Mouse (Mus musculus): Measurements from ENCODE around the gene Mrpl38. TPM values are rescaled to one million over a fixed set of nuclear protein-coding genes. Genes with fewer than 3 reads are reported as not detected.

The Mrpl38 gene
- total RNA-seq (2022), result 100 to 1,000 TPM in 3 of 4 experiments, 10 to 100 TPM in 1; 97.5 to 112 (median 107) TPM

DNA sequence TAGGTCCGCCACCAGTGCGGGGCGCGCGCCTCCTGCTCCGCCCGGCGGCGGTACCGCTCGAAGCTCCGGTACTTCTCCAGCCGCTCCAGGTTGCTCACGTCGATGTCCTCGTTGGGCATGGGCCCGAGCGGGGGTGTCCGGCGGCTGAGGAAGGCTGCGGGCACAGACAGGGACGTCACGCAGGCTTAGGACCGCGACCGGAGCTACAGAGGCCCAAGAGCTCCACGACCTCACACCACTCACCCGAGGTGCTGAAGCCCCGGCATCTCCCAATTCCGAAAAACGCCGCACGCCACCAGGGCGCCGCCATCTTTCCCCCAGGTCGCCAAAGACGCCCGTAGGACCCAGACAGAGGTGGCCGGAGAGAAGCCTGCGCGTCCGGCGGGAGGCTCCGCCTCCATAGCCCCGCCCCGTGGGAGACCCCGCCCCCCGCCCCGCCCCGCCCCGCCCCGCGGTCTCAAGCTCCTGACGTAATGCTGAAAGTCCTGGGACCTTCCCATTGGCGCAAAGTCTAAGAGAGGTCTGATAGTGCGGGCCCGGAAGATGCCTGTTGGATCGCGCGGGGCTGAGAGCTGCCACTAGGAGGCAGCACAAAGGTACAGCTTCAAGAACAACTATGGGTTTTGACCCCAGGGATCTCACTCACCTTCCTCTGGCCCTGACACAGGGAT, at the start of gene Mrpl38:
Gene Mrpl38 (minus strand): TSS at position 401 of the 671 bp plus-strand sequence.
- DNase-seq, result peak; percentile 87

DNA sequence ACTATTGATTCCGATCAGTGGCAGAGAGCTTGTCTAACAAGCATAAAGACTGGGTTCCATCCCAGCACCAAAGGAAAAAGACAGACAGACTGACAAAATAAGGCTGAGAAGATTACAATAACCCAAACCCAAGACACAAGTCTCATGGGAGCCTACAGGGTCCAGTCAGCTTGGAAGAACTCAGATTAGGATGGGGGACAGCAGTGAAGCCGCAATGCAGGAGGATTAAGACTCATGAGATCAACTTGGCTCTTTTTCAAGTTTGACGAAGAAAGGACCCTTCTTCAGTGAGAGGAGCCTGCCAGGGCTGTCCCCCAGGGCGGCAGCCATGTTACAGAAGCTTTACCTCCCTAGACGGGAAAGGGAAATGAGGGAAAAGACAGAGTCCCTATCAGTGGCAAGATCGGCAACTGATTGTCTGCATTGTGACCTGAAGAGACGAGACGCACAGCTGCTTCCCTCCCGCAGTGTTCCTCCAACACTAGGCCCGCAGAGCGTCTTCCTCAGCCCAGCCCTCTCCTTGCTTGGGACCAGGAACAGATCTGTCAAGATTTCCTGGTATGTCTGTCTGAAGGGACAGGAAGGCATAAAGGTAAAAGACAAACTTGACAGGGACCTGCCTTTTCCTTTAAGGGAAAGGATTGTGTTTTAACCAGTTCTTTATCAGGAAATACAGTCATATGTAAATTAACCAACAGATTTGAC, 48.7 kb upstream of the Mrpl38 start:
- no peak for DNase-seq

DNA sequence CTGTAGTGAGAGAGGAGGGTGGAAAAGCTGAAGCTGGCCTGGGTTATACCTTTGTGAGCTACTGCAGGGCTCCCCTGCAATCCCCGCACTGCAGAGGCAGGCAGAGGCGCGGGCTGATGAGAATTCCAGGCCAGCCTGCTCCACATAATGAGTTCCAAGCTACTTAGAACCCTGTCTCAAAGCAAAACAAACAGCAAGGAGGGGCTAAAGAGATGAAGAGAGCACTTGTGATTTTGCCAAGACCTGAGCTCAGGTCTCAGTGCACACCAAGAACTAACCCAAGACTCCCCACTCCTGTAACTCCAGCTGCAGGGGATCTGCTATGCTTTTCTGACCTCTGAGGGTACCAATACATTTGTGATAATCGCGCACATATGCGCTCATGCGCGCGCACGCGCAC, 47.7 kb upstream of the Mrpl38 start:
- DNase-seq, result no peak

DNA sequence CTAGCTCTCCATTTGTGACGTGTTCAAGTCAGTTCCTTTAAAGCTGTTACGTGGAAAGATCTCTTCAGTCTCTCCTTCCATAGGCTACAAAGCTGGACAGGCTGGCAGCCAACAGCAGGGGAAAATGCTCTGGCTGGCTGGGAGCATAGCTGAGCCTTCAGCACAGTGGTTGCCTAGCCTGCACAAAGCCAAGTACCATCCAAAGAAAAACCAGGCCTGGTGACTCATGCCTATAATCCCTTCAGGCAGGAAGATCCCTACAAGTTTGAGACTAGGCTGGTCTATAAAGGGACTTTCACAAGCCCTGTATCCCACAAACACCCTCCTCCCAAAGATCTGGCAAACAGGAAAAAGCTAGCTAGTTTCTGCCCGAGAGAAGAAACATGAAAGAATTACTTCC, 47.2 kb upstream of the Mrpl38 start:
- no peak for DNase-seq

DNA sequence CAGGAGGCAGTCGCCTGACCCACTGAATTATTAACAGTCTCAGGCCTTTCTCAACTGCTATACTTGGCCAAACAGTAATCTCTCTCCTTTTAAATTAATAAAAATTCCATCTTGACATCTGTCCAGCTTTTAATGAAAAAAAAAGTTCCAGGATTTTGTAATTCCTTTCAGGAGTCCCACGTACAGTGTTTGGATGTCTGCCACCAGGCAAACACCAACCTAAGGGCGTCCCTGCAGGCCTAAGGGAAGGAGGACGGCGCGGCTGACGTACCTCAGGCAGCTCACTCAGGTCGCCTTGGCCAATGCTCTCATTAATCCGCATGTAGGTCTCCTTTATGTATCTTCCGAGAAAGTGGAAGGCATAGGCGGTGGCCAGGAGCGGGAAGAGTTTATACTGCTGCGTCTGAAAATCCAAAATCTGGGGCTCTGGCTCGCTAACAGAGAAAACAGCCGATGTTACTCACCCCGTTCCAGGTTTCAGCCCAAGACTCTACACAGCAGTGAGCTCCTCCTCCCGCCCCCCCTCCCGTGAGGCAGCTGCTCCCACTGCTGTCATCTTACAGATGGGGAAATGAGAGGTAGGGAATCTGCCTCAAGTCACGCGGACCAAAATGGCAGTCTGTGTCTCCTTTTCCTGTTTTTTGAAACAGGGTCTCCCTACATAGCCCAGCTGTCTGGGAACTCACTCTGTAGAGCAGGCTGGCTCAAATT, 39.9 kb upstream of the Mrpl38 start:
- no peak for DNase-seq

DNA sequence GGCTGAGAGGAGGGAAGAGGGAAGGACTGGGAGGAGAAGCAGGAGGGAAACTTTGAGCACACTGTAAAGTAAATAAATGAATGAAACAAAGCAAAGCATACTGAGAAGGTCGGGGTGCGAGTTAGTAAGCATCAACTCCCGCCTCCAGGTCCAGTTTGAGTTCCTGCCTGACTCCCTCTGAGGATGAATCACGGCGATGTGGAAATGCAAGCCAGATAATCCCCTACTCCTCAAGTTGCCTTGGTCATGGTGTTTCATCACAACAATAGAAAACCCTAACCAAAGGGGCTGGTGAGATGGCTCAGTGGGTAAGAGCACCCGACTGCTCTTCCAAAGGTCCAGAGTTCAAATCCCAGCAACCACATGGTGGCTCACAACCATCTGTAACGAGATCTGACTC, 37.3 kb upstream of the Mrpl38 start:
- no peak for DNase-seq

DNA sequence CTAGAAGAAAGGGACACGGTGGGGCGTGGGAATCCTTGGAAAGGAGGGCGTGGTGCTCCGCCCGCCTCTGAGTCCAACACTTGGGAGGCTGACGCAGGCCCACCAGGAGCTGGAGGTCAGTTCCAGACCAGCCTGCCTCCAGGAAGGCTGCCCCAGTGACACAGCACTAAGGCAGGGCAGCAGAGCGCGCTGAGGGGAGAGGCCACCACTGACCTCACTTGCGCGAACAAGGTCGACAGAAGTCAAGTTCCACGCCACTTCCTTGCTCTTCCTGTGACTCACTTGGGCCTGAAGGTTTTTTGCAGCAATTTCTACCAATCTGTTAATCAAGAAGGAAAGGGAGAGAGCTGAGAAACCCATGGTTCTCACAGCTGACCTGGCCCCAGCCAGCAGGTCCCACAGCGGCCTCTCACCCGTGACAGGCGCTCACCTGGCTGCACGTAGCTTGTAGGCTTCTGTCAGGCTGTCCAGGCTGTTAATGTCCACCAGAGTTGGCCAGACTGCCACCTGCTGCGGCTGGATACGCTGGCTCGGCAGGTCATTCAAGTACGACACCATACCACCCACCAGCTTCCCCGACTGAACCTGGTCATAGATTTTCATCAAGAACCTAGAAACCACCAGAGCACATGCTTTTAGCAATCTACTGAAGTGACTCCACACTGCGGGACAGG, 36.2 kb upstream of the Mrpl38 start:
- peak; percentile 70 for DNase-seq

DNA sequence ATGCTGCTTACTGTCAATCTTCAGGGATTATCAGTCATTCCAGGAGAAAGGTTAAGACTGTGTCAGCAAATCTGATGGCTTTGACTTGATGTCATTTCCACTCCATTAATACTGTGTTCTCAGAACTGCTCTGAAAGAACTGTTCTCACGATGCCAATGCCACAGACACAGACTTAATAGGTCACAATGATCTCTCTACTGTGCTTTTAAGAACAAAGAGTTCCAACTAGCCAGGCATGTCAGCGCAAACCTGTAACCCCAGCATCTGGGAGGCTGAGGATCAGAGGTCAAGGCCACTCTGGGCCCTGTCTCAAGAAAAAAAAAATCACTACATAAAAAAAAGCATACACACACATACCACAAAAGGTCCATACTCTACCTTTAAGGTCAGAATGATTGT, 33.3 kb upstream of the Mrpl38 start:
- no peak for DNase-seq

DNA sequence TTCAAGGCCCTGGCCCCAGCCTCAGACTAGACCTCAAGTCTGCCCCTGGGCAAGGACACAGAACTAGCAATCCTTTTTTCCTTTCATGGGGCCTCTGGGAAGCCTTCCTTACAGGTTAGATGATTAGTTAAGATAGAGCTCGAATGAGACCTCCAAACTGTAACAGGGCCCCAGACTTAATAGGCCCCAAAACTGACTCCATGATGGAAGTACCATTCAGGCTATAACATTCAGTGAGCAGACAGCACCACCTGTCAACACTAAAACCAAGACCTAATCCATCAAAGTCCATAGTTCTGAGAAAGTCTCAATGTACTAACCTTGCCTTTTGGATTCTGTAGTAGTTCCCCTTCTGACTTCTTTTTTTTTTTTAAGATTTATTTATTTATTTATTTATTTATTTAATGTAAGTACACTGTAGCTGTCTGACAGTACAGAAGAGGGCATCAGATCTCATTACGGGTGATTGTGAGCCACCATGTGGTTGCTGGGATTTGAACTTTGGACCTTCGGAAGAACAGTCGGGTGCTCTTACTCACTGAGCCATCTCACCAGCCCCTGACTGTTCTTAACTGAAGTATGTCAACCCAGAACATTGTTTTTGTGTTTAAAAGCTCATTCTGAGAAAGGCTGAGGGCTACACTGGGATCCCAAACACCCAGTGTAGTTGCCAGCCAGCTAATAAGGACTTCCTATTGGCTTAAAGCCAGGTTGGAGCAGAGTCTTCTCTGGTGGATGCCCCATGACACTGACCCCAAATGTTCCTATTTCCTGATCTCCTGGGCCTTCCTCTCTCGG, 31.5 kb upstream of the Mrpl38 start:
- no peak for DNase-seq

DNA sequence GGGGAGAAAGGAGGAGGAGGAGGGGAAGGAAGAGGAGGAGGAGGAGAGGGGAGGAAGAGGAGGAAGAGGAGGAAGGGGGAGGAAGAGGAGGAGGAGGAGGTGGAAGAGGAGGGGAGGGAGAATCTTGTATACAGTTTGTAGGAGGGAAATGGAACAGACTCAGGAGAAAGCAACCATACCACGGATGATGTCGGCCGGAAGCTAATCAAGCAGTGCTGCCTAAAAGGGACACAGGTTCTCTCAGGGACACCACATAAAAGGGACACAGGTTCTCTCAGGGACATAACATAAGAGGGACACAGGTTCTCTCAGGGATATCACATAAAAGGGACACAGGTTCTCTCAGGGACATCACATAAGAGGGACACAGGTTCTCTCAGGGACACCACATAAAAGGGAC, 30.5 kb upstream of the Mrpl38 start:
- no peak for DNase-seq

DNA sequence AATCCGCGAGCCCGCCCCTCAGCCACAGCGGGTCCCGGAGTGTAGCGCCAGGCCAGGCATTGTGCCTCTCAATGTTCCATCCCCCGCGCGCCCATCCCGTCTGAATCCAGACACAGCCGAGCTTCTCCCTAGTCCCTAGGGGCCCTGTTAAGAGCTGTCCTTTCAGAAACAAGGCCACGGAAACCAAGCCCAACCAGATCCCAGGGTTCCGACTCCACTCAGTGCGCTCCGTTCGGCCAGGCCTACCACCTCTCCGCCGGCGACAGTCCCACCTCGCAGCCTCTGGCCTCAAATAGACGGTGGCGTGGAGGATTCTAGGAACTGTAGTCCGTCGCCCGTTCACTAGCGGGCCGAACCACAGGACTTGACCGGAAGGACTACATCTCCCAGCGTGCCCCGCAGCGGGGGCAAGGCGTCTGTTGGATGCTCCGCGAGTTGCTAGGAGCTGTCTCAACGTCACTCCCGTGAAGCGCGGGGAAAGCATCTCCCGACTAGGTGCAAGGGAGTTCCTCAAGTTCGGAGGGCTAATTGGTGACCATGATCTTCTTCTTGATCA, 29.3 kb upstream of the Mrpl38 start, which contains the start of gene Fbf1:
Gene Fbf1 (minus strand): TSS at position 283 of the 556 bp plus-strand sequence.
- peak; percentile 95 for DNase-seq

DNA sequence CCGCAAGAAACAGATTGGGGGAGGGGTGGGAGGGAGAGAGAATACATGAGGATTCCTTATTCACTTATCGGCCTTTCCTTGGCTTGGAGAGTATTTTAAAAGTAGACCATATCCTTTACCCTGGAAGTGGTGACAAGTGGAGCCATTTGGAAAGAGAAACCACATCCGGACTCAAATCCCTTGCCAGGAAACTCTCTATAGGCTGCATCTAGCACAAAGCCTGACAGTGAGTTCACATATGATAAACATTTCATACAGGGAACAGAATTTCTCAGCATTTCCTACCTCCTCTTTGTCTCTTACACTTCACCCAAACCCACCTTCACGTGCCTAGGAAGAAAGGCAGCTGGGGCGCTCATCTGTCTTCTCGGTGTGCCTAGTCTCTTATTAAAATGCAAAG, 28.6 kb upstream of the Mrpl38 start:
- DNase-seq, result no peak

DNA sequence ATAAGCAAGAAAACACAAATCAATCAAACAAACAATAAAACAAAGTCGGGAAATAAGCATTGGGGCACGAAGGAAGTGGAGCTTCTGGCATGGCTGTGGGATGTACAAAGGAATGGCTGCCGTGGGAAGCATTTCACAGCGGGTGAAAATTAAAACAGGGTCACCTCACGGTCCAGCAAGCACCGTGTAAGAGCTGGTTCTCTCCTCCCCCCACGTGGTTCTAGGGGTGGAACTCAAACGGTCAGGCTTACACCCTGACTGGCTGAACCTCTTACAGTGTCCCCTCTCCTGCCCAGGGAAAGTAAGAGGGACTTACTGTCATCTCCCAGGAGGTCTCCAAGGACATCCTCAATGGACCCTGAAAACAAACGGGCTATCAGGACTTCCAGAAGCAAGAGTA, 24.3 kb upstream of the Mrpl38 start:
- no peak for DNase-seq

DNA sequence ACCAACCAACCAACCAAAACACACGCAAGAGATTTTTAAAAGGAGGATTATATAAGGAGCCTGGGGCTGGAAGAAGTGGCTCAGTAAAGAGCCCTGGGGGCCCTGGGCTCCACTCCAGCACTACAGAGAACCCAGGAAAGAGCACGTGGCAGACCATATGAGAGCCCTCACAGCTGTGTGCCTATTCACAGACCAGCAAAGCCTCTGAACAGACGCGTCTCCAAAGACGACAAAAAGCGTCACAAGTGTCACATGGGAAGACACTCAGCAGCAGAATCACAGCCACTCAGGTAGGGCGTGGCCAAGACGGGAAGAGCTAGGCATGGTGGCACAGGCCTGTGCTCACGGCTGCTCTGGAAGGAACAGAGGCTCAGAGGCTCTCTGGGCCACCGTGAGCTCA, 23.5 kb upstream of the Mrpl38 start:
- no peak for DNase-seq

DNA sequence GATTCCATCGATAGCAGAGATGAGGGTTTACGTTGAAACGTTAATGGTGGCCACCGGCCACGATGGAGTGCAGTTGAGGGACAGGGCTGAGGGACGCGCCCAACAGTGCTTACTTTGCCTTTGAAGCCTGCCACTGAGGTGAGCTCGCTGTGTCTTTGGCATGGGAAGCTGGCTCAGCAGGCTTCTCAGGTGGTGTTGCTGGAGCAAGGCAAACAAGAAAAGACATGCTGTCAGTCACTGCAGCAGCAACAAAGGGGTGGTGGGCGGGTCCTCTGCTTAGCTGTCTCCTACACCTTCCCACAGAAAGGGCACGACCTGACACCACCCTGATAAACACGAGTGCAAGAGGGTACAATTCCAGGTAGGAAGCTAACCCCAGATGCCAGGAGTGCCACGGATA, 22.6 kb upstream of the Mrpl38 start:
- DNase-seq, result no peak

DNA sequence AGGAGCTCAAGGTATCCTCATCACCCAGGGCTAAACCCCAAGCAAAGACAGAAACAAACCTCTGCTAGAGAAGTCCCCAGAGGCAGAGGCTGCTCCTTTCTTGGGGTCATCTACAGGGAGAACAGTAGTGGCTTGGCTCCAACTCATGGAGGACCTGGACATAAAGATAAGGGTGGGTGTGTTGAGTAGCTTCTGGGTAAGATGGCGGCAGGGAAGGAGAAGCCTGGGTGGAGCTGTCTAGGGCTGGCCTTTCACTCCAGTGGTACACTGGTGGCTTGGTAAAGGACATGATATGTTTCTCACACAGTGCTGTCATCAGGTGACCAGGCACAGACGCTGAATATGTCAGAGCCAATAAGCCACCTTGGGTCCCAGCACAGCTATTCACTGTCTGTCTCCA, 12.3 kb upstream of the Mrpl38 start:
- DNase-seq, result no peak

DNA sequence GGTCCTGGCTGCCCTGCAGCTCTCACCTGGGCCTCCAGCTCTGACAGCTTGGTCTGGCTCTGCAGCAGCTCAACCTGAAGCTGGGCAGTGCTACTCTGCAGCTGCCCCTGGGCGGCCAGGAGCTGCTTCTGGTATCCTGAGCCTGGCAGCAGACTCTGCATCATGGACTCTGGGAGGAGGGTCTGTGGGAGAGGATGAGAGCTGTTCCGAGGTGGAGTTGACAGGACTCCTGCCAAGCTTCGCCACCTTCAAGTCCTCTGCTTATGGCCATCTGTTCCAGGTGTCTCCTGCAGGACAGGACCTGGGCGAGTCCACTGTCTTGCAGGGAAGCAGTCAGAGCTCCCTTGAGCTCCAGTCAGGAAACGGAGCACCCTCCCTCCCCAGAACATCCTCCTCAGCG, 10.7 kb upstream of the Mrpl38 start:
- DNase-seq, result no peak

DNA sequence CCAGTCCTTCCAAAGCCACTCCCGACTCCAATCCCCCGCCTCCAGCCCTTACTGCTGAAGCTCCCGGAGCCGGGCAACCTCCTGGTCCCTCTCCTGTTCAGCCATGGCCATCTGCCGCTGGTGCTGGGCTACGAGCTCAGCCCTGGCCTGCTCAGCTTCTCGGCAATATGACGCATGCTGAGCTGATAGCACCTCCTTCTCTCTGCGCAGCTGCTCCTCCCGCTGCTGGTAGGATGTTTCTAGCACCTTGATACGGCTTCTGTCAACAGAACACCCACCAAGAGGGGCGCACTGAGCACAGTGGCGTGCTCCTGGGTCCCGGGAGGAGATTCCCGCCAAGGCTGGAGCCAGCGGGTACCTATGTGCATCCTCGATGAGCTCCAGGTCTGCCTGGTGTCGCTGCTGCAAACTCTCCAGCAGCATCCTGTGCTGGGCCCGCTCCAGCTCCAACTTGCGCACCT, 10.1 kb upstream of the Mrpl38 start:
- no peak for DNase-seq

DNA sequence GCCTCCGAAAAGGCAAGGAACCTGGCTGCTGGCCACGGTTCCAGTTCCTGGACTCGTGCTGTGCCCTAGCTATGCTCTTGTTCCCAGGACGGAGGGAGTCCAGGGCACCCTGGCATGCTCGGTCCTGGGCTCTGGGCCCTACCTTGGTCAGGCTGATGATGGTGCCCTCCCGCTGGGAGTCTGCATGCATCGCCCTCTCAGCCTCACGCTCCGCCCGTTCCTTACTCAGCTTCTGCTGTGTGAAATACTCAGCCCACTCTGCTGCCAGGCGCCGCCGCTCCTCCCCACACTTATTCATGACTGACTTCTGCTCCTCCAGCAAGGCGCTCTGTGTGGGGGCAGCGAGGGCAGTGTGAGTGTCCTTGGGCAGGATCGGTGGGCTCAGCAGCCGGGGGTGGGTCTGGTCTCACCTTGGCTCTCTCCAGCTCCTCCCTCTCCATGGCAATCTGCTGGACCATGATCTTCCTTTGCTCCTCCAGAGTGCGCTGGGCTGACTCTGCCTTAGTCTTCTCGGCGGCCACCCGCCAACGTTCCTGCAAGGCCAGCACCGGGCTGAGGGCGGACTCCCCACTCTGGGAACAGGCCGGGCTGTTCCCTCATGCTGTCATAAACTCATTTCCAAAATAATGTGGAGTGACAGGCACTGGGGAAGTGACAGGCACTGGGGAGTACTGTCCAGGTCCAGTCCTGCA, 7.8 kb upstream of the Mrpl38 start:
- DNase-seq, result no peak

DNA sequence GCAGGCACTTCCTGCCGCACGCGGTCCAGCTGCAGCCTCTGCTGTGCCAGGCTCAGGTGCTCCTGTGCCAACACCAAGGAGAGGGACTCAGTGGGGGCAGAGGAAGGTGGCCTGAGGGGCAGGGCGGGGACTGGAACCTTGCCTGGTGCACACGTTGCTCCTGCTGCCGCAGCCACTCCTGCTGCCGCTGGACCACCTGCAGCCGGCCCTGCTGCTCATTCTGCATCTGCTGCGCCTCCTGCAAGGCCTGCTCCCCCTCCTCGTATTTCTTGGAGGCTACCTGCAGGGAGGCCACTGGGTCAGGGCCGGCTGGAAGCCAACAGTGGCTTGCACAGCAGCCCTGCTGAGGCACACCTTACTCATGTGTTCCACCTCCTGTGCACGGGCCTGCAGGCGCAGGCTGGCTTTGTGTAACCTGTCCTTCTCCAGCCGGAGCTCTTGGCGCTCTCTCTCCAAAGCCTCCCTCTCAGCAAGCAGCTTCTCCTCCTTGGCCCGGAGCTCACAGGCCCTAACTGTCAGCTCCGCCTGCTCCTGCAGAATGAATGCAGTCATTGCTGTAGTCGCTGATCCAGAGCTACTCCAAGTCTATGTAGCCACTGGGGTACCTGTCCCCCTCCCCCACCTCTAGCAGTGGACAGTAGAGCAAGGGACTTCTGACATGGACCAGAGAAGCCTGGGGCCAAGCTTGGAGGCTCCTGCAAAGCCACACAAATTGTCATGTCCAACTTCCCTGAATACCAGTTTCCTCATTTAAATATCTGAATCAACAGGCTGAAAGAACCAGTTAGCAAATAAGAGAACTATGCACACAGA, 7.0 kb upstream of the Mrpl38 start:
- DNase-seq, result no peak

All from adrenal gland, adult 8-10 months (tissue).